Mouse (Mus musculus) retina, adult 2 months (tissue): ENCODE measurements around the gene A830018L16Rik.
A peak's percentile ranks its signal among the peaks of the same experiment; 100 is the strongest.

Experiments
- DNase-seq: peaks from one replicate; pipeline ENCODE4 v3.0.0-alpha.2; 2012; ENCODE audit warnings: low read depth, low spot score

Gene A830018L16Rik

GRCm38 (mm10) chr1:11652773-11653172 is 238.9 kb downstream of the A830018L16Rik start:
- no peak for DNase-seq

- peak; percentile 42 for DNase-seq
Measured at GRCm38 (mm10) chr1:11657341-11658060, 243.6 kb downstream of the A830018L16Rik start.

- no peak for DNase-seq
Measured at GRCm38 (mm10) chr1:11658061-11658625, 244.2 kb downstream of the A830018L16Rik start.

GRCm38 (mm10) chr1:11744749-11745314 is 330.9 kb downstream of the A830018L16Rik start:
- DNase-seq, result no peak

GRCm38 (mm10) chr1:11748424-11748823 is 334.5 kb downstream of the A830018L16Rik start:
- DNase-seq, result peak; percentile 2

GRCm38 (mm10) chr1:11750065-11750464 is 336.2 kb downstream of the A830018L16Rik start:
- no peak for DNase-seq

GRCm38 (mm10) chr1:11750607-11751006 is 336.7 kb downstream of the A830018L16Rik start:
- no peak for DNase-seq

GRCm38 (mm10) chr1:11751996-11752395 is 338.1 kb downstream of the A830018L16Rik start:
- DNase-seq, result no peak

GRCm38 (mm10) chr1:11788264-11788663 is 374.4 kb downstream of the A830018L16Rik start:
- DNase-seq, result no peak

GRCm38 (mm10) chr1:11792820-11793219 is 378.9 kb downstream of the A830018L16Rik start:
- DNase-seq, result no peak

GRCm38 (mm10) chr1:11795666-11796065 is 381.8 kb downstream of the A830018L16Rik start:
- DNase-seq, result no peak

GRCm38 (mm10) chr1:11872847-11873246 is 458.9 kb downstream of the A830018L16Rik start:
- DNase-seq, result no peak

GRCm38 (mm10) chr1:11873573-11873972 is 459.7 kb downstream of the A830018L16Rik start:
- DNase-seq, result no peak

GRCm38 (mm10) chr1:11881706-11882105 is 467.8 kb downstream of the A830018L16Rik start:
- DNase-seq, result no peak

GRCm38 (mm10) chr1:11895715-11896114 is 481.8 kb downstream of the A830018L16Rik start:
- DNase-seq, result no peak

- no peak for DNase-seq
Measured at GRCm38 (mm10) chr1:11915873-11916272, 502.0 kb downstream of the A830018L16Rik start.

- DNase-seq, result no peak
Measured at GRCm38 (mm10) chr1:11936984-11937383, 523.1 kb downstream of the A830018L16Rik start.

- DNase-seq, result no peak
Measured at GRCm38 (mm10) chr1:11959421-11960206, 545.7 kb downstream of the A830018L16Rik start.

GRCm38 (mm10) chr1:11982590-11983136 is 568.8 kb downstream of the A830018L16Rik start:
- no peak for DNase-seq

GRCm38 (mm10) chr1:11990011-11990410 is 576.1 kb downstream of the A830018L16Rik start:
- no peak for DNase-seq

GRCm38 (mm10) chr1:11996297-11996878 is 582.5 kb downstream of the A830018L16Rik start:
- DNase-seq, result no peak
